Mouse (Mus musculus) ES-Bruce4 (cell line): ENCODE measurements around the gene Serpini1.

ENCODE experiments used
- CTCF ChIP-seq: IDR thresholded peaks from one replicate; pipeline ENCODE4 v1.8.1; 2011; ENCODE audit warnings: low read depth, low read length
- EP300 ChIP-seq: IDR thresholded peaks from 2 replicates; pipeline ENCODE4 v1.6.1; 2011; ENCODE audit warnings: low read depth, low read length; ENCODE audit not compliant: insufficient read depth
- POLR2A ChIP-seq: IDR thresholded peaks from one replicate; pipeline ENCODE4 v1.8.1; 2011; ENCODE audit warnings: low read length; ENCODE audit not compliant: insufficient read depth

- TF ChIP-seq EP300, result no peak
- TF ChIP-seq CTCF, result no peak
- no peak for TF ChIP-seq POLR2A
Measured at GRCm38 (mm10) chr3:75647542-75647941, 90.2 kb downstream of the Serpini1 start.
